Mouse (Mus musculus) skeletal muscle tissue, adult 2 months (tissue): ENCODE data around the gene Mettl25.

Experiments used
- DNase-seq: peaks from one replicate; pipeline ENCODE4 v3.0.0-alpha.2; 2012; ENCODE audit warnings: low read depth, low spot score

The Mettl25 gene

GRCm38 (mm10) chr10:105840928-105841888, at the start of gene Mettl25, which contains the start of gene Ccdc59:
Gene Mettl25 (minus strand): TSS chr10:105841380.
Gene Ccdc59 (plus strand): TSS chr10:105841067.
- DNase-seq = peak; percentile 94

- DNase-seq = no peak
Observed at GRCm38 (mm10) chr10:105867312-105867711, 26.1 kb upstream of the Mettl25 start.

DNA sequence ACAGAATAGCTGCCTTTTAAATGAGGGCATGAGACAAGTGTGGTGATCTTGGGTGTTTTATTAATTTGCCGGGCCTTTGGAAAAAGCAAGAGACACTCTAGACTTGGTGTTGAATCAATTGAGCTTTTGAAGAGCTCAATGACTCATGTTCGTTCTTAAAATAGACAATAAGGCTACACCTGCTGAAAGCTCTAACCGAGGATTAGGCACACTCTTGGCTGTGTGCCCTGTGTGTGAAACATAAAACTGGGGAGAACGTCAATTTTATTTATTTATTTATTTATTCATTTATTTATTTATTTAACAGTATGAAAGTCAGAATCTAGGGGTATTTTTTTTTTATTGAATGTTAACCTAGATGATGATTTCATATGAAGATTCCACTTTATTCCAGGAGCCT, 10.0 kb upstream of the Mettl25 start:
- DNase-seq = no peak

DNA sequence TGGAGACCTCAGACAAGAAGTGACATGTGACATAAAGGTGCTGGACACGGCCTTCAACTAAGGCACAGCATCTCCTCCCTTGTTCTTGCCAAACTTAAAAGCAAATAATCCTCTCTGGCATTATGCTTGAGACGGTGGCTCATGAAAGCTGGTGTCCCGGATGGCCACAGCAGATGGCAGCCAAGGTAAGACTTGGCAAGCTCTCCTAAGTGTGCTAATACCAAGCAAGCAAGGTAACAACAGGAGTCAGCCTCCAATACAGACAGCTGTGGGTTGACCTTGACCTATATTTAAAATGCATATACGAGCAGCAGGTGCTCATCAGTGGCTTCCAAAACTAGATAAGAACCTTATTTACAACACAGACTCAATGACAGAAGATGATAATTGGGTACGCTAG, 9.1 kb upstream of the Mettl25 start:
- no peak for DNase-seq

GRCm38 (mm10) chr10:105842574-105842973, 1.4 kb upstream of the Mettl25 start:
- DNase-seq = no peak

DNA sequence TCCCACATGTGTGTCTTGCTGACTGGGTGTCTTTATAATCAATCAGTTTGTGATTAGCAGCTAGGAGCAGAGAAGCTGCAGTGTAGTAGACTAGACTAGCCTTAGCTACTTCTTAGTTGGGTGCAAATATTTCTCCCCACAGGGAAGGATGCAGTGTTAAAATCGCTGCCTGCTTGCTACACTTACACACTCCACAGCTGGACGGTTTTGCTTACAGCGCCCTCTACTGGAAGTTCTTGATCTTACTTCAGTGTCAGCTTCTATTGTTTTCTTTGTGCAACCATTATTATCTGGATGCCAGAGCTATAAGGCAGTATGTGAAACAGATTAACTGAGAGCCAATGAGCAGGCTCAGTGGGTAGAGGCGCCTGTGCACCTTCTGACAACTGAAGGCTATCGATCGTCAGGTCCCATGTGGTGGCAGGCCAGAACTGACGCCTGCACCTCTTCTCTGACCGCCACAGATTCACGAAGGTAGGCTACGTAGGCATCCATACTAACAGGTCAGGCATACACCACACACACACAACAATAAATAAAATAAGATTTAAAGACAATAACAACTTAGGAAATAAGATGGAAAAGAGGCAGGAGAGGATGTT, 6.5 kb downstream of the Mettl25 start:
- DNase-seq = no peak

GRCm38 (mm10) chr10:105806259-105807010, 34.7 kb downstream of the Mettl25 start:
- no peak for DNase-seq

DNA sequence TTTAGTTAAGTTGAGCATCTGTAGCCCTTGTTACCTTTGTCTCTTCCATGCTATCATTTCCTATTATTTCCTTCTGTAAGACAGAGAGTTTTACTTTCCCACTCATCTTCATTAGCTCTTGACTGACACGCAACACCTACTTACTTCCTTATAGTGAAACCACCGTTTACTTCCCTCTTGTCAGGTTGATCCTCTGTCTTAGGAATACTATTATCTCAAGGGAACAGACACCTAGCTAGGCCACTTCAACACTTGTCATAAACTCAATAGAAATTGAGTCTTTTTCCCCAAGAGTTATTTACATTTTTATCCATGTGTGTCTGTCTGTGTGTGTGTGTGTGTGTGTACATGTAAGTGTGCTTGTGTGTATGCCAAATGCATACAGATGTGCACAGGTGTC, 37.7 kb downstream of the Mettl25 start:
- no peak for DNase-seq

DNA sequence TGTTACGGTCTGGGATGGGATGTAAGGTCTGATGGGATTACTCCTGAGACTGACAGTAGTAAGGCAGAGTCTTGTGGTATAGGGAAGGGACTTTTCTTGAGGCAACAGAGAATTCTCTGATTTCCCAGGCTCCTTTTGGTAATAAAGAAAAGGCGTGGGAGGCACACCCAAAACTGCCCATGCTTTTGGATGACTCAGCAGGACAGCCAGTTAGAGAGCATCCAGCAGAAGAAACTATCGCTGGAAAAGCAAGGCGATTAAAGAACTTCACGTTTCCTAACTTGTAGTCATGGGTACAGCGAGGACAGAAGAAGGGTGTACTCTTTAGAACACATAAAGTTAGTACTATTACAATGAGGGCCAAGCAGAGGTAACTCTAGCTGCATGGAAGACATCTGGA, 39.0 kb downstream of the Mettl25 start:
- DNase-seq = no peak

GRCm38 (mm10) chr10:105801147-105801546, 40.0 kb downstream of the Mettl25 start:
- no peak for DNase-seq

DNA sequence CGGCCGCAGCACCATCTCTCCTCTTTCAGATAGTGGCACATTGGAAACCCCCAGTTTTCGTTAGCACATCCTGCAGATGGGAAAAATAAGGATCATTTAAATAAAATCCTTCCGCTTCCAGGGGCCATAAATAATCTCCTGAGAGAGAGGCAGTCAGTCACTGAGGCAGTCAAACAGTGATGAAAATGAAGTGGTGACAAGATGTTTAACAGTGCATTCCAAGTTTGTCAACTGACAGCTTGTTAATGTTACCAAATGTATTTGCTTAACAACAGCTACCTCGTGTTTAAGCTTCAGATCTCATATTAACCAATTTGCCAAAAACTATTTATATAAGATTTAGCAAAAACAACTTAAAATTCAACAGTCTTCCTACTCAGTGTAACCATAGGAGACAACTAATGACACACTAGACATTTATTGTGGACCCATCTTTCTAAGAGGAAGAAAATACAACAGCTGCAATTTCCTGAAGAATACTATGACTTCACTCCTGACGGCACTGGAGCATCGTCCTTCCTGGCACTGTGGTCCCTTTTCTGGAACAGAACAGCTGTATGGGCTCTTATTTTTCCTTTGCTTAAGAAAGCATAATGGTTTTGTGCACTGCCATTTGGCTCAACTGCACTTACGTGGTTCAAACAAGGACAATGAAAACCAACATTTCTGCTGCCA, 43.8 kb downstream of the Mettl25 start:
- DNase-seq = no peak

DNA sequence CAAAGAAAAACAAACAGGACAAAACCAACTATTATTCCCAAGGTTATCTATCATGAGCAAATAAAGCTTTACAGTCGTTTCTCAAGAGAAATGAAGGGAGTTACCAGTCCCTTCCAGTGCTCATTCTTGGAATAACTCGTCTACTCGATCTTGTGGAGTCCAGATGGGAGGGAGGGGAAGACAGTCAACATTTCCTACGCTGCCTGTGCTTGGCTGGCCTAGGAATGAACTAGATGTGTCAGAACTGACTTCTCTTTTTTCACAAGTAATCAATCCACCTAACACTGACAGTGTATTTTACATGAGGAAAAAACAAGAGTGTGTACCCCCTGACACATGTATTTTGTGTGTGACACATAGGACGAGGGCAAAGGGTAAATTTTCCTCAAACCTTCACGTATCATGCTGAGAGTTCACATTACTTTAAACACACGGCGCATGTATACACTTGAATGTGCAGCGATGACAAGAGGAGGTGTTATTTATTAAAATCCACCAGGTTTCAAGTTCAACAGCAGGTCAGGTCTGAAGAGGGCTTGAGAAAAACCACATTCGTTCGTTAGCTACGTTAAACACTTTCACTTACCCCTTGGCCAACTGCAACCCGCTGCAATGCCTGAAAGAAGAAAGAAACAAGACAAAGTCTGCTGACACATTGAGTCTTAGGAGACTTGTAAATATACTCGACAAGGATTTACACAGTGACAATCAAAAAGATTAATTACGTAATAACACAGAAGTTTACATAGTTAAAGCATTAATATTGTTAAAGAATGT, 47.2 kb downstream of the Mettl25 start:
- no peak for DNase-seq

GRCm38 (mm10) chr10:105788744-105789486, 52.3 kb downstream of the Mettl25 start:
- no peak for DNase-seq

DNA sequence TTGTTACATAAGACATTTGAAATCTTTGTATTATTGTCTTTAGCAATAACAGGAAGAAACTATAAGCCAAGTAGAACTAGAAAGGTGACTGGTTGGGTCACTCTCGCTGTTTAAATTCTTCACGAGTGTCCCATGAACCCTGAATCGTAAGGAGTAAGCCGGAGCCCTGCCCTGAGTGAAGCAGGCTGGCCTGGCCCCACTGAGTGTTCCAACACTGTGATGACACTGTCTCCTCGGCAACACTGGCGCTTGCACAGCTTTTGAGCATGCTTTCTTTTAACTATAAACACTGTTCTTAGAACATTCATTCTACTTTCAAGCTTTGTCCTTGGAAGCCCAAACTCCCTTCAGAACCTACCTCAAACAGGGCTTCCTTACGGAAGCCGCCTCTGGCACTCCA, 57.4 kb downstream of the Mettl25 start:
- no peak for DNase-seq

DNA sequence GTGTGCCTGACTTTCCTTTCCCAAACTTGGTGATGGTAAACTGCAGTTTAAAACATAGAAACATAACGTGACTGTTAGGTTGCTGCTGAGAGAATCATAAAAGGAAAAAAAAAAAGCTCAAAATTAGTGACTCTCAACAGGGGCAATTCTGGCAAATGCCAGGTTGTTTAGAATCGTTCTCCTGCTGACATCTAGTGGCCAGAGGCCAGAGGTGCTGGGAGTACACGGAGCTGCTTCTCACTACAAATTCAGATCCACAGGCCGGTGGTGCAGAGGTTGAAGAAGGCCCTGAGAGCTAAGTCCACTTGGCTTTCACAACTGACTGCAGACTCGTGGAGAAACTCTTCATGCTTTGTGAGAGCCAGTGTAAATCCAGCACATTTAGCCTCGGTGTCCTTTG, 66.8 kb downstream of the Mettl25 start:
- peak; percentile 18 for DNase-seq

- no peak for DNase-seq
Observed at GRCm38 (mm10) chr10:105772821-105773302, 68.3 kb downstream of the Mettl25 start.

GRCm38 (mm10) chr10:105763959-105764358, 77.2 kb downstream of the Mettl25 start:
- no peak for DNase-seq

GRCm38 (mm10) chr10:105760460-105760859, 80.7 kb downstream of the Mettl25 start:
- DNase-seq = no peak

- no peak for DNase-seq
Observed at GRCm38 (mm10) chr10:105760046-105760445, 81.1 kb downstream of the Mettl25 start.
